Comparison of ENCODE assay signal across 8 mouse cellular contexts in genomic region chr12:32292749-32293128, GRCm38 (mm10).
DNase-seq lines count a peak whose midpoint lies in the region; ATAC-seq and TF ChIP-seq lines count a peak whose summit lies in the region.

No protein-coding gene starts in this region.

- no peaks in the 10 kb centered on the region for H3K27me3 ChIP-seq in G1E (ENCODE audit: insufficient read depth, low read length)
- no peaks in the 10 kb centered on the region for H3K27me3 ChIP-seq in heart, embryonic 10.5 days (ENCODE audit: insufficient read depth, poor library complexity, severe bottlenecking)
- no peaks in the 10 kb centered on the region for H3K27me3 ChIP-seq in liver, embryonic 15.5 days

- peak; percentile 52 for ATAC-seq in G1E (ENCODE audit: extremely low read depth, insufficient number of reproducible peaks, low FRiP score, poor library complexity, severe bottlenecking)
- ATAC-seq in liver, embryonic 15.5 days (ENCODE audit: insufficient read depth) = peak; percentile 47

- peak overlapping the region; percentile 67; the same call in 1 of the 2 replicates for H3K4me3 ChIP-seq in G1E (ENCODE audit: low read depth, low read length)
- no peak overlapping the region for H3K4me3 ChIP-seq in heart, embryonic 10.5 days
- H3K4me3 ChIP-seq in liver, embryonic 15.5 days (replicated peaks) = peak overlapping the region; percentile 46; the same call in 1 of the 2 replicates

- no peaks in the 10 kb centered on the region for H3K9me3 ChIP-seq in G1E (replicated peaks)
- no peaks in the 10 kb centered on the region for H3K9me3 ChIP-seq in heart, embryonic 10.5 days
- H3K9me3 ChIP-seq in liver, embryonic 15.5 days (replicated peaks) = no peaks in the 10 kb centered on the region

- H3K4me1 ChIP-seq in G1E (ENCODE audit: insufficient read depth, low read depth, low read length) = peaks cover 49% of the 10 kb centered on the region
- H3K4me1 ChIP-seq in heart, embryonic 10.5 days = no peaks in the 10 kb centered on the region
- peaks cover 39% of the 10 kb centered on the region for H3K4me1 ChIP-seq in liver, embryonic 15.5 days (replicated peaks)

- DNase-seq in A20 (ENCODE audit: low read depth, low spot score) (peak; percentile 71), G1E (ENCODE audit: low spot score) (peak; percentile 58)
- DNase-seq in heart, embryonic 10.5 days (ENCODE audit: low spot score) = peak; percentile 76
- DNase-seq in skeletal muscle tissue, adult 2 months (ENCODE audit: low read depth, low spot score) = peak; percentile 15
- DNase-seq in cerebellum, adult 9-11 months = no peak
- no peak for DNase-seq in layer of hippocampus, adult 11-12 months (ENCODE audit: low spot score)
- DNase-seq in ovary, postnatal 10 days (ENCODE audit: low spot score) = no peak

- H3K36me3 ChIP-seq in G1E (replicated peaks) = no peaks in the 10 kb centered on the region
- no peaks in the 10 kb centered on the region for H3K36me3 ChIP-seq in heart, embryonic 10.5 days
- no peaks in the 10 kb centered on the region for H3K36me3 ChIP-seq in liver, embryonic 15.5 days (replicated peaks)

- peak overlapping the region; percentile 84; the same call in 1 of the 2 replicates for H3K27ac ChIP-seq in heart, embryonic 10.5 days
- H3K27ac ChIP-seq in liver, embryonic 15.5 days (replicated peaks) = peak overlapping the region; percentile 88

- WGBS in heart, embryonic 10.5 days = 72% methylated on average over 5 of the region's 5 CpGs
- 30% methylated on average over 5 of the region's 5 CpGs for WGBS in liver, embryonic 15.5 days (ENCODE audit: insufficient replicate concordance)

- peak overlapping the region; percentile 48 for H3K9ac ChIP-seq in liver, embryonic 15.5 days

- H3K4me2 ChIP-seq in liver, embryonic 15.5 days = peak overlapping the region; percentile 69

- TF ChIP-seq CTCF in G1E (IDR thresholded peaks at IDR 0.05; ENCODE audit: low read depth, low read length) = no peak

Comparison
In these comparisons a context has a peak if more than half of its experiments do, and no peak if none do; other contexts are left out.
1. DNase-seq: peak in A20 (single experiment), G1E (single experiment), heart, embryonic 10.5 days (single experiment) and skeletal muscle tissue, adult 2 months (single experiment); none in cerebellum, adult 9-11 months (single experiment), layer of hippocampus, adult 11-12 months (single experiment) and ovary, postnatal 10 days (single experiment).